Mouse (Mus musculus): ENCODE measurements around the gene Akr1c13.

- TF ChIP-seq POLR2A (IDR thresholded peaks at IDR 0.05; ENCODE audit: insufficient read length, low read depth) (no peak), MAX (IDR thresholded peaks at IDR 0.05; ENCODE audit: low read depth) (no peak), TCF12 (IDR thresholded peaks at IDR 0.05; ENCODE audit: insufficient read depth, poor library complexity, severe bottlenecking) (no peak), POLR2AphosphoS2 (IDR thresholded peaks at IDR 0.05; ENCODE audit: insufficient read length, low read depth) (no peak), MYOG (IDR thresholded peaks at IDR 0.05; ENCODE audit: control insufficient read depth in 1 of 3, insufficient read depth in 1 of 3, insufficient read length in 2 of 3, low read depth in 2 of 3) (no peak), E2F4 (IDR thresholded peaks at IDR 0.05; ENCODE audit: insufficient read depth) (no peak), USF1 (IDR thresholded peaks at IDR 0.05; ENCODE audit: low read depth) (no peak)
Observed at GRCm38 (mm10) chr13:4249347-4249746, 58.4 kb downstream of the Akr1c13 start.

All from myocyte (in vitro differentiated cells).